Mouse (Mus musculus) macrophage (primary cell): ENCODE measurements around the gene Npcd. TPM values are rescaled to one million over a fixed set of nuclear protein-coding genes. Genes with fewer than 3 reads are reported as not detected.

Experiments
- H3K27ac ChIP-seq: fragments of 350-480 bp; formaldehyde crosslinking; 2 replicates; pipeline ENCODE4 v1.9.0; 2021
- H3K36me3 ChIP-seq: fragments of 350-480 bp; formaldehyde crosslinking; 2 replicates; pipeline ENCODE4 v1.9.0; 2021; ENCODE audit errors: inconsistent target
- H3K4me3 ChIP-seq: fragments of 350-480 bp; formaldehyde crosslinking; 2 replicates; pipeline ENCODE4 v1.9.0; 2021; ENCODE audit errors: inconsistent target
- H3K79me2 ChIP-seq: fragments of 350-480 bp; formaldehyde crosslinking; 2 replicates; pipeline ENCODE4 v1.9.0; 2021; ENCODE audit errors: inconsistent target
- WGBS: methylation state at CpG from one replicate; pipeline ENCODE4 v1.1.7; 2026; ENCODE audit warnings: inconsistent platforms; ENCODE audit not compliant: missing documents; 5-methylcytosine and 5-hydroxymethylcytosine counted together
- polyA plus RNA-seq: library from polyadenylated mRNA; stranded (reverse); fragments of 250-400 nt; gene quantifications from 3 replicates; pipeline ENCODE4 v1.2.4, GENCODE M21; 2018; ENCODE audit warnings: inconsistent platforms

Gene Npcd
- polyA plus RNA-seq, 1 experiment from 2014 or later = not detected

- peaks cover 32% of the 10 kb centered on the region for H3K79me2 ChIP-seq
- peak overlapping the region; percentile 82 for H3K27ac ChIP-seq
These were observed 92.7 kb downstream of the Npcd start for GRCm38 (mm10) chr15:79741173-79741858.

DNA sequence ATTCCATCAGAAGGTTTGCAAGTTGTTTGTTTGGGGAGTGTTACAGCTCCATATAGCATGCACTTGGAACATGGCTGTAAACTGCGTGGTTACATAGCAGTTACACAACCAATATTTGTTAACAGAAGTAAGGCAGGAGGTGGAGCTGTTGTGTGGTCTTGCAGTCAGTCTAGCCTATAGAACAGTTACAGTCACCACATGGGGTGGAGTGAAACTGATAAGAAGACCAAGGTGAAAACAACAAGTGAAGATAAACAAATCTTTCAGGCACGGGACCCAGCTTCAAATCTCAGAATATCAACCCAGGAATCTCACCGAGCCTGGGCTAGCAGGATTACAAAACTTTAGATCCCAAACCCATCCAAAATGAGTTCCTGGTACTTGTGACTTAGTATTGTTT, 93.3 kb downstream of the Npcd start:
- Histone ChIP-seq H3K36me3 (peaks cover 27% of the 10 kb centered on the region; the same call in 1 of the 2 replicates), H3K79me2 (peaks cover 32% of the 10 kb centered on the region), H3K4me3 (peak overlapping the region; percentile 83; the same call in 1 of the 2 replicates), H3K27ac (no peak overlapping the region)
- WGBS = 34% methylated on average over 3 of the region's 3 CpGs

More at GRCm38 (mm10) chr15:79741173-79741858, 92.7 kb downstream of the Npcd start:
- Histone ChIP-seq H3K36me3 (peaks cover 25% of the 10 kb centered on the region; the same call in 1 of the 2 replicates), H3K4me3 (peak overlapping the region; percentile 83)
- 0% methylated on average over 14 of the region's 14 CpGs for WGBS

Other genes starting within 250 kb of the Npcd start
- gene Dmc1, start 229.1 kb downstream of the Npcd start, polyA plus RNA-seq = not detected in 3 replicates
- 0.34 to 1.0 TPM in 2 of 3 replicates, not detected in the other for gene Fam227a, start 175.3 kb downstream of the Npcd start, polyA plus RNA-seq
- gene Cby1, start 175.0 kb downstream of the Npcd start, polyA plus RNA-seq = 11.0 to 24.8 TPM (median 14.4 TPM) in 3 replicates
- gene Tomm22, start 163.4 kb downstream of the Npcd start, polyA plus RNA-seq = 71.6 to 131 TPM (median 97.1 TPM) in 3 replicates
- 13.3 to 18.4 TPM (median 16.8 TPM) in 3 replicates for gene Josd1, start 146.3 kb downstream of the Npcd start, polyA plus RNA-seq
- gene Gtpbp1, start 143.4 kb downstream of the Npcd start, polyA plus RNA-seq = 18.0 to 29.2 TPM (median 22.4 TPM) in 3 replicates
- 29.8 to 44.7 TPM (median 30.4 TPM) in 3 replicates for gene Sun2, start 91.7 kb downstream of the Npcd start, polyA plus RNA-seq
- 16.8 to 18.9 TPM (median 17.3 TPM) in 3 replicates for gene Dnal4, start 56.4 kb downstream of the Npcd start, polyA plus RNA-seq
- gene Nptxr, start 29.5 kb downstream of the Npcd start, polyA plus RNA-seq = 0.20 to 0.89 TPM (median 0.76 TPM) in 3 replicates
- 5.7 to 7.7 TPM (median 6.8 TPM) in 3 replicates for gene Cbx6, start 451 bp upstream of the Npcd start, polyA plus RNA-seq
- 22.8 to 91.0 TPM (median 42.5 TPM) in 3 replicates for gene Apobec3, start 57.4 kb upstream of the Npcd start, polyA plus RNA-seq
- gene Cbx7, start 136.9 kb upstream of the Npcd start, polyA plus RNA-seq = 1.2 to 5.5 TPM (median 4.3 TPM) in 3 replicates
- 10.0 to 24.1 TPM (median 11.9 TPM) in 3 replicates for gene Pdgfb, start 180.7 kb upstream of the Npcd start, polyA plus RNA-seq